Mouse (Mus musculus): ENCODE measurements at regions not wholly inside any gene's neighbourhood (a gene's known extent, or its start where the extent isn't known, plus 50 kb on each side); places are given as distances from the start of the nearest gene placed in this dataset.

DNA sequence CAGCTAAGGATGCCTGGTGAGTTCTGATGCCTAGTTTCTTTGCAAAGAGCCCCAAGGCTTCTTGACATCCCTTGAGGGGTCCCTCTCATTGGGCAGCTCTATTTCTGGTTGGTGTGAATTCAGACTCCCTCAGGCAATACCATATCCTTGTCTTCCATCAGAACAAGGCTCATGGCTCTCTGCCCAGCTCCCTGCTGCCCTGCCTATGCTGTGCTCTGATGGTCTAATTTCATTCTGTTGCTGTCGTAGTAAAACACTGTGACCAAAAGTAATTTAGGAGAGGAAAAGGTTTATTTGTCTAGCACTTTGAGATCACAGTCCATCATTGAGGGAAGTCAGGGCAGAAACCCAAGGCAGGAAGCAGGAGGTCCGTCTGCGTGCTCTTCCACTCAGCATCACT is 75.1 kb downstream of the Pdgfa start:
- no peaks in the 10 kb centered on the region for H3K27me3 ChIP-seq (ENCODE audit: control insufficient read depth in 1 of 2, insufficient read depth in 2 of 2, low read length in 2 of 2)
- TF ChIP-seq ZMIZ1 (IDR thresholded peaks at IDR 0.05; ENCODE audit: low read depth, low read length) (no peak), POLR2AphosphoS2 (IDR thresholded peaks at IDR 0.05; ENCODE audit: low read length) (no peak), EP300 (IDR thresholded peaks at IDR 0.05; ENCODE audit: low read depth in 1 of 2, low read length in 2 of 2) (no peak), ZNF384 (IDR thresholded peaks at IDR 0.05; ENCODE audit: low read depth, low read length) (no peak), RCOR1 (IDR thresholded peaks at IDR 0.05; ENCODE audit: low read depth, low read length) (no peak), ZKSCAN1 (IDR thresholded peaks at IDR 0.05; ENCODE audit: low read depth, low read length) (no peak), ZC3H11A (IDR thresholded peaks at IDR 0.05; ENCODE audit: low read depth, low read length) (no peak), USF2 (IDR thresholded peaks at IDR 0.05; ENCODE audit: borderline replicate concordance in 1 of 2, insufficient read depth in 1 of 2, low read depth in 1 of 2, low read length in 2 of 2) (no peak), SIN3A (IDR thresholded peaks at IDR 0.05; ENCODE audit: low read length) (no peak), E2F4 (IDR thresholded peaks at IDR 0.05; ENCODE audit: borderline replicate concordance, low read depth, low read length) (no peak), RAD21 (IDR thresholded peaks at IDR 0.05; ENCODE audit: low read depth, low read length) (no peak), TAL1 (IDR thresholded peaks at IDR 0.05; ENCODE audit: low read length) (no peak), JUND (IDR thresholded peaks at IDR 0.05; ENCODE audit: low read depth, low read length) (no peak), POLR2AphosphoS5 (IDR thresholded peaks at IDR 0.05; ENCODE audit: borderline replicate concordance, low read depth, low read length) (no peak)

More for the DNA sequence above, 75.1 kb downstream of the Pdgfa start:
- Histone ChIP-seq H3K9ac (ENCODE audit: control insufficient read depth, low read depth, low read length, poor library complexity, severe bottlenecking) (no peak overlapping the region), H3K4me1 (ENCODE audit: control insufficient read depth in 1 of 2, insufficient read depth in 2 of 2, low read length in 2 of 2) (no peaks in the 10 kb centered on the region), H3K79me2 (ENCODE audit: control insufficient read depth, insufficient read depth, low read length, poor library complexity) (no peaks in the 10 kb centered on the region), H3K36me3 (ENCODE audit: control insufficient read depth in 1 of 2, insufficient read depth in 2 of 2, low read length in 2 of 2) (no peaks in the 10 kb centered on the region), H3K4me3 (ENCODE audit: control insufficient read depth in 1 of 2, insufficient read depth in 1 of 2, low read depth in 2 of 2, low read length in 2 of 2) (no peak overlapping the region), H3K9me3 (replicated peaks; ENCODE audit: insufficient read depth, low read length) (no peaks in the 10 kb centered on the region), H3K27ac (ENCODE audit: control insufficient read depth, low read depth, low read length) (no peak overlapping the region)
- no peak for DNase-seq (ENCODE audit: low read depth, low spot score)

Measured in MEL (cell line).